Mouse (Mus musculus) liver, postnatal 0 days (tissue): ENCODE data around the gene Fmnl3. TPM values are rescaled to one million over a fixed set of nuclear protein-coding genes. Genes with fewer than 3 reads are reported as not detected.
A peak's percentile ranks its signal among the peaks of the same experiment; 100 is the strongest.

Experiments
- ATAC-seq: fragments of 200-750 bp; cut with Nextera tagmentation; 2 replicates; pipeline ENCODE4 v1.8.0; 2017; ENCODE audit warnings: mild to moderate bottlenecking, moderate library complexity
- DNase-seq: peaks from one replicate; pipeline ENCODE4 v3.0.0-alpha.2; 2016
- H3K27ac ChIP-seq: fragments of 300-500 bp; sonication (generic); 2 replicates; pipeline ENCODE4 v1.5.1; 2014; ENCODE audit warnings: antibody characterized with exemption, moderate library complexity, mild to moderate bottlenecking, low read depth
- H3K27me3 ChIP-seq: fragments of 300-500 bp; sonication (generic); 2 replicates; pipeline ENCODE4 v1.6.1; 2014; ENCODE audit warnings: low read length, control low read depth, mixed read lengths; ENCODE audit not compliant: insufficient read depth
- H3K36me3 ChIP-seq: fragments of 300-500 bp; sonication (generic); replicated peaks from 2 replicates; pipeline ENCODE4 v1.6.1; 2014; ENCODE audit warnings: mild to moderate bottlenecking, control low read depth, low read length, moderate library complexity, mixed read lengths; ENCODE audit not compliant: insufficient read depth
- H3K4me1 ChIP-seq: fragments of 300-500 bp; sonication (generic); 2 replicates; pipeline ENCODE4 v1.6.1; 2014; ENCODE audit warnings: antibody characterized with exemption, mild to moderate bottlenecking, control low read depth; ENCODE audit not compliant: insufficient read depth
- H3K4me2 ChIP-seq: fragments of 300-500 bp; sonication (generic); 2 replicates; pipeline ENCODE4 v1.6.1; 2014; ENCODE audit warnings: low read depth, mild to moderate bottlenecking, low read length, moderate library complexity, mixed read lengths
- H3K4me3 ChIP-seq: fragments of 300-500 bp; sonication (generic); 2 replicates; pipeline ENCODE4 v1.5.1; 2014; ENCODE audit warnings: low read depth, low read length
- H3K9ac ChIP-seq: fragments of 300-500 bp; sonication (generic); replicated peaks from 2 replicates; pipeline ENCODE4 v1.6.1; 2014; ENCODE audit warnings: mild to moderate bottlenecking, moderate library complexity
- H3K9me3 ChIP-seq: fragments of 300-500 bp; sonication (generic); 2 replicates; pipeline ENCODE4 v1.6.1; 2016; ENCODE audit warnings: mild to moderate bottlenecking, control low read depth, low read length, mixed read lengths
- CTCF ChIP-seq: sonication (generic); IDR thresholded peaks from 2 replicates; pipeline ENCODE4 v1.5.1; 2016; ENCODE audit warnings: antibody characterized with exemption, low read depth
- EP300 ChIP-seq: IDR thresholded peaks from 2 replicates; pipeline ENCODE4 v1.6.1; 2016; ENCODE audit warnings: antibody characterized with exemption, low read depth, mild to moderate bottlenecking
- WGBS: fragments of 180-500 bp; shearing (Covaris S2); extraction: QIAGEN DNeasy Blood & Tissue Kit; methylation state at CpG from one replicate; pipeline ENCODE4 v1.1.7; 2014; ENCODE audit not compliant: insufficient replicate concordance; 5-methylcytosine and 5-hydroxymethylcytosine counted together
- polyA plus RNA-seq: library from polyadenylated mRNA; unstranded; fragments of >200 nt; fragmentation: Nextera tagmentation; extraction: Ambion mirVana; gene quantifications from 2 replicates; pipeline ENCODE4 v1.2.1, GENCODE M21; 2015

Fmnl3 gene
- polyA plus RNA-seq, 1 experiment from 2014 or later: 2.4 TPM

GRCm38 (mm10) chr15:99342194-99342981, 27.9 kb downstream of the Fmnl3 start:
- no peak overlapping the region for H3K9ac ChIP-seq
- 29% methylated on average over 9 of the region's 9 CpGs for WGBS
- H3K36me3 ChIP-seq: no peaks in the 10 kb centered on the region
- H3K27me3 ChIP-seq: no peaks in the 10 kb centered on the region
- TF ChIP-seq EP300: no peak
- no peak for TF ChIP-seq CTCF
- no peak for ATAC-seq
- no peak for DNase-seq
- H3K27ac ChIP-seq: peak overlapping the region; percentile 29
- no peaks in the 10 kb centered on the region for H3K9me3 ChIP-seq
- no peak overlapping the region for H3K4me2 ChIP-seq
- H3K4me3 ChIP-seq: no peak overlapping the region
- H3K4me1 ChIP-seq: peaks cover 52% of the 10 kb centered on the region

GRCm38 (mm10) chr15:99341102-99341501, 29.2 kb downstream of the Fmnl3 start:
- Histone ChIP-seq H3K9me3 (no peaks in the 10 kb centered on the region), H3K27me3 (no peaks in the 10 kb centered on the region), H3K4me3 (no peak overlapping the region), H3K4me1 (peaks cover 51% of the 10 kb centered on the region), H3K4me2 (peak overlapping the region; percentile 20; the same call in 1 of the 2 replicates), H3K36me3 (no peaks in the 10 kb centered on the region), H3K9ac (no peak overlapping the region), H3K27ac (peak overlapping the region; percentile 51)
- TF ChIP-seq EP300: no peak
- TF ChIP-seq CTCF: no peak
- 34% methylated on average over 3 of the region's 3 CpGs for WGBS
- ATAC-seq (peak; percentile 70), DNase-seq (peak; percentile 54)

- DNase-seq: no peak
- no peak overlapping the region for H3K4me2 ChIP-seq
- ATAC-seq: no peak
- no peak overlapping the region for H3K9ac ChIP-seq
- no peaks in the 10 kb centered on the region for H3K36me3 ChIP-seq
- no peaks in the 10 kb centered on the region for H3K9me3 ChIP-seq
- H3K27me3 ChIP-seq: no peaks in the 10 kb centered on the region
- no peak overlapping the region for H3K4me3 ChIP-seq
- H3K4me1 ChIP-seq: peaks cover 58% of the 10 kb centered on the region
- no peak for TF ChIP-seq CTCF
- no peak for TF ChIP-seq EP300
- no peak overlapping the region for H3K27ac ChIP-seq
- WGBS: 42% methylated on average over 6 of the region's 6 CpGs
Observed at GRCm38 (mm10) chr15:99339669-99340068, 30.6 kb downstream of the Fmnl3 start.

GRCm38 (mm10) chr15:99338916-99339315, 31.4 kb downstream of the Fmnl3 start:
- Histone ChIP-seq H3K27me3 (no peaks in the 10 kb centered on the region), H3K36me3 (no peaks in the 10 kb centered on the region), H3K9me3 (no peaks in the 10 kb centered on the region), H3K4me3 (no peak overlapping the region), H3K4me1 (peaks cover 66% of the 10 kb centered on the region), H3K4me2 (no peak overlapping the region), H3K9ac (no peak overlapping the region), H3K27ac (no peak overlapping the region)
- TF ChIP-seq EP300: no peak
- no peak for TF ChIP-seq CTCF
- 86% methylated on average over 2 of the region's 2 CpGs for WGBS
- DNase-seq (no peak), ATAC-seq (no peak)

GRCm38 (mm10) chr15:99335801-99336320, 34.4 kb downstream of the Fmnl3 start:
- TF ChIP-seq CTCF (no peak), EP300 (no peak)
- H3K27me3 ChIP-seq: no peaks in the 10 kb centered on the region
- H3K27ac ChIP-seq: no peak overlapping the region
- no peak overlapping the region for H3K4me2 ChIP-seq
- H3K9me3 ChIP-seq: no peaks in the 10 kb centered on the region
- H3K9ac ChIP-seq: no peak overlapping the region
- WGBS: 52% methylated on average over 8 of the region's 8 CpGs
- no peak overlapping the region for H3K4me3 ChIP-seq
- ATAC-seq (no peak), DNase-seq (no peak)
- H3K4me1 ChIP-seq: peaks cover 67% of the 10 kb centered on the region
- H3K36me3 ChIP-seq: no peaks in the 10 kb centered on the region

- Histone ChIP-seq H3K9ac (no peak overlapping the region), H3K9me3 (no peaks in the 10 kb centered on the region), H3K36me3 (no peaks in the 10 kb centered on the region), H3K4me1 (peaks cover 65% of the 10 kb centered on the region), H3K27ac (peak overlapping the region; percentile 87; the same call in 1 of the 2 replicates), H3K4me2 (no peak overlapping the region), H3K27me3 (no peaks in the 10 kb centered on the region), H3K4me3 (no peak overlapping the region)
- 42% methylated on average over 6 of the region's 6 CpGs for WGBS
- DNase-seq: no peak
- no peak for TF ChIP-seq EP300
- no peak for TF ChIP-seq CTCF
- no peak for ATAC-seq
Observed at GRCm38 (mm10) chr15:99334500-99334899, 35.8 kb downstream of the Fmnl3 start.
